Mouse (Mus musculus) liver, embryonic 14.5 days (tissue): Measurements from ENCODE around the gene Dusp1. TPM values are rescaled to one million over a fixed set of nuclear protein-coding genes. Genes with fewer than 3 reads are reported as not detected.

ENCODE experiments used
- ATAC-seq: fragments of 200-750 bp; cut with Nextera tagmentation; 2 replicates; pipeline ENCODE4 v1.8.0; 2017; ENCODE audit warnings: moderate number of reproducible peaks, mild to moderate bottlenecking, moderate library complexity; ENCODE audit not compliant: insufficient read depth
- DNase-seq, 3 experiments: peaks; one replicate each; pipeline ENCODE4 v3.0.0-alpha.2; 2012 to 2013; ENCODE audit warnings: low read depth in 3 of 3, low spot score in 3 of 3
- H3K27ac ChIP-seq: fragments of 300-500 bp; sonication (generic); 2 replicates; pipeline ENCODE4 v1.5.1; 2014; ENCODE audit warnings: moderate library complexity, mild to moderate bottlenecking, control low read depth, inconsistent platforms
- H3K27me3 ChIP-seq: fragments of 300-500 bp; sonication (generic); 2 replicates; pipeline ENCODE4 v1.6.1; 2014; ENCODE audit warnings: mild to moderate bottlenecking, low read length, moderate library complexity; ENCODE audit not compliant: control insufficient read depth, insufficient read depth
- H3K36me3 ChIP-seq: fragments of 300-500 bp; sonication (generic); replicated peaks from 2 replicates; pipeline ENCODE4 v1.6.1; 2014; ENCODE audit warnings: low read depth; ENCODE audit not compliant: control insufficient read depth, insufficient read depth
- H3K4me1 ChIP-seq, 2 experiments: fragments of 200-500 bp in 1 of 2; fragments of 300-500 bp in 1 of 2; sonication (generic) in 1 of 2; replicated peaks; 2 replicates each; pipeline ENCODE4 v1.6.1; 2012 to 2014; ENCODE audit warnings: antibody characterized with exemption in 1 of 2, inconsistent platforms in 1 of 2, low read length in 1 of 2; ENCODE audit not compliant: control insufficient read depth in 2 of 2, insufficient read depth in 2 of 2
- H3K4me2 ChIP-seq: fragments of 300-500 bp; sonication (generic); 2 replicates; pipeline ENCODE4 v1.6.1; 2014; ENCODE audit warnings: low read depth, mild to moderate bottlenecking, control low read depth, moderate library complexity
- H3K4me3 ChIP-seq, 2 experiments: fragments of 200-500 bp in 1 of 2; fragments of 300-500 bp in 1 of 2; sonication (generic) in 1 of 2; 2 replicates each; pipeline ENCODE4 v1.5.1; 2012 to 2014; ENCODE audit warnings: low read depth in 2 of 2, low read length in 2 of 2, mild to moderate bottlenecking in 2 of 2, control low read depth in 1 of 2, inconsistent platforms in 1 of 2, moderate library complexity in 1 of 2; ENCODE audit not compliant: insufficient read depth in 1 of 2
- H3K9ac ChIP-seq: fragments of 300-500 bp; sonication (generic); replicated peaks from 2 replicates; pipeline ENCODE4 v1.6.1; 2014; ENCODE audit warnings: mild to moderate bottlenecking, control low read depth, moderate library complexity
- H3K9me3 ChIP-seq: fragments of 300-500 bp; sonication (generic); 2 replicates; pipeline ENCODE4 v1.6.1; 2016; ENCODE audit warnings: low read length, mixed read lengths; ENCODE audit not compliant: control insufficient read depth
- CTCF ChIP-seq: IDR thresholded peaks from 2 replicates; pipeline ENCODE4 v1.5.1; 2016; ENCODE audit warnings: antibody characterized with exemption, low read depth, control low read depth
- EP300 ChIP-seq: IDR thresholded peaks from 2 replicates; pipeline ENCODE4 v1.6.1; 2016; ENCODE audit warnings: antibody characterized with exemption, low read depth
- WGBS: fragments of 180-500 bp; shearing (Covaris S2); extraction: QIAGEN DNeasy Blood & Tissue Kit; methylation state at CpG from one replicate; pipeline ENCODE4 v1.1.7; 2014; ENCODE audit not compliant: insufficient replicate concordance; 5-methylcytosine and 5-hydroxymethylcytosine counted together
- polyA plus RNA-seq, 2 experiments: library from polyadenylated mRNA; depleted of rRNA in 1 of 2; stranded (reverse) in 1 of 2; unstranded in 1 of 2; fragments of >200 nt; fragmentation: Nextera tagmentation in 1 of 2; extraction: Ambion mirVana in 1 of 2; gene quantifications; 2 replicates each; pipeline versions ENCODE4 v1.2.1 to v1.2.3; 2012 to 2014

Dusp1 gene
- polyA plus RNA-seq, 2 experiments, result 25.0 to 25.9 TPM

- Histone ChIP-seq H3K27me3 (no peaks in the 10 kb centered on the region), H3K9me3 (no peaks in the 10 kb centered on the region), H3K36me3 (no peaks in the 10 kb centered on the region), H3K4me3 (no peak overlapping the region), H3K27ac (no peak overlapping the region), H3K4me1 (peaks cover 8 to 20% of the 10 kb centered on the region in 2 experiments), H3K4me2 (no peak overlapping the region), H3K9ac (no peak overlapping the region)
- ATAC-seq (no peak), DNase-seq (no peak)
- TF ChIP-seq EP300, result no peak
- no peak for TF ChIP-seq CTCF
- 77% methylated on average over 11 of the region's 11 CpGs for WGBS
These were observed 10.3 kb upstream of the Dusp1 start for GRCm38 (mm10) chr17:26572265-26572664.

DNA sequence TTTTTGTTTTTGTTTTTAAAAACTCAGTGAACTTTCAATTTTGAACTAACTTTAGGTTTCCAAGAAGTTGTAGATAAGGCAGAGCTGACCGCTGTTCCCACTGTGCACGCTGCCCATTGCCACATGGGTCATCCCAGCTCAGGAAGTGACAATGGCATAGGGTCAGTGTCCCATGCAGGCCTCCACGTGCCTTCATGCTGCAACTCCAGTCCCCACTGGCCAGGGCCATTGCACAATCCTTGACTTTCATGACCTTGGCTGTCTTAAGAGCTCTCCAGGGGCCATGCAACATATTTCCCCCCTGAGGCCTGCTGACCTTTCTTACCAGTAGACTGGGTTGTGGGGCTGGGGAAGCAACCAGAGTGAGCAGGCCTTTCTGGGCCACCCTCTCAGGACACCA is 9.4 kb upstream of the Dusp1 start:
- Histone ChIP-seq H3K9ac (no peak overlapping the region), H3K9me3 (no peaks in the 10 kb centered on the region), H3K27me3 (no peaks in the 10 kb centered on the region), H3K27ac (no peak overlapping the region), H3K4me1 (peaks cover 8 to 20% of the 10 kb centered on the region in 2 experiments), H3K36me3 (no peaks in the 10 kb centered on the region), H3K4me3 (no peak overlapping the region), H3K4me2 (no peak overlapping the region)
- peak in 2 of 3 experiments; percentile 17 to 25 for DNase-seq
- TF ChIP-seq EP300, result no peak
- 70% methylated on average over 3 of the region's 3 CpGs for WGBS
- ATAC-seq, result peak; percentile 36; the same call in 1 of the 2 replicates

DNA sequence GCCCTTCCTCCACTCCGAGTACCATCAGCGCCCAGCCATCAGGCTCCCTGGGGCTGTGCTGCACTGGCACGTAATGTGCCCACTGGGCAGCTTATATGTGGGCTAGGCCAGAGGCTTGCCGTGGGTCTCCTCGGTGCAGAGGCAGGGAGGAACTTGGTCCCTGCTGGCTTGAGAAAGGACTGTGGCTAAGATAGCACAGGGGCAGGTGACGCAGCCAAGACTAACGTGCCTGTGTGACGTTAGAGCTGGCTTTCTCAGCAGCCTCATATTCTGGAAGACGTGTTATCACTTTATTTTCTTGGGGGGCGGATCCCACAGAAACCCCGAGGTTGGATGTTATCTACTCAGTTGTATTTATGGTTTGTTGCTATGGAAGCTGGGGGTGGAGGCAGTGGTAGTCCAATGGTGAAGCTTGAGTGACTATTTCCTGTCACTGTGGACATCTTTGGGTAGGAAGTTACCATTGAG is 8.8 kb upstream of the Dusp1 start:
- no peak overlapping the region for H3K4me3 ChIP-seq
- H3K27ac ChIP-seq, result no peak overlapping the region
- no peaks in the 10 kb centered on the region for H3K36me3 ChIP-seq
- H3K9ac ChIP-seq, result no peak overlapping the region
- H3K9me3 ChIP-seq, result no peaks in the 10 kb centered on the region
- DNase-seq (peak in 1 of 3 experiments; percentile 78), ATAC-seq (peak; percentile 65; the same call in 1 of the 2 replicates)
- H3K4me2 ChIP-seq, result no peak overlapping the region
- 26% methylated on average over 11 of the region's 11 CpGs for WGBS
- TF ChIP-seq CTCF, result no peak; the same call in 1 of the 2 replicates
- TF ChIP-seq EP300, result no peak
- H3K4me1 ChIP-seq, result peaks cover 1 to 15% of the 10 kb centered on the region in 2 experiments
- H3K27me3 ChIP-seq, result no peaks in the 10 kb centered on the region

- Histone ChIP-seq H3K4me2 (no peak overlapping the region), H3K4me3 (no peak overlapping the region), H3K27me3 (no peaks in the 10 kb centered on the region), H3K9me3 (no peaks in the 10 kb centered on the region), H3K4me1 (peaks cover 0 to 15% of the 10 kb centered on the region in 2 experiments; a peak in 3 of 4 replicates), H3K27ac (no peak overlapping the region), H3K36me3 (no peaks in the 10 kb centered on the region), H3K9ac (no peak overlapping the region)
- no peak for TF ChIP-seq CTCF
- no peak for TF ChIP-seq EP300
- DNase-seq, result no peak
- ATAC-seq, result no peak
- 67% methylated on average over 4 of the region's 4 CpGs for WGBS
These were observed 7.8 kb upstream of the Dusp1 start for GRCm38 (mm10) chr17:26569594-26570350.

- no peaks in the 10 kb centered on the region for H3K27me3 ChIP-seq
- no peak for ATAC-seq
- DNase-seq, result no peak
- no peak overlapping the region for H3K4me2 ChIP-seq
- H3K9me3 ChIP-seq, result no peaks in the 10 kb centered on the region
- H3K36me3 ChIP-seq, result no peaks in the 10 kb centered on the region
- 85% methylated on average over 4 of the region's 4 CpGs for WGBS
- H3K4me1 ChIP-seq, result peaks cover 0 to 17% of the 10 kb centered on the region in 2 experiments; a peak in 3 of 4 replicates
- TF ChIP-seq CTCF (no peak), EP300 (no peak)
- H3K4me3 ChIP-seq, result no peak overlapping the region
- no peak overlapping the region for H3K9ac ChIP-seq
- H3K27ac ChIP-seq, result no peak overlapping the region
These were observed 5.9 kb upstream of the Dusp1 start for GRCm38 (mm10) chr17:26567818-26568173.
